Mouse (Mus musculus) megakaryocyte, embryonic 14.5 days (primary cell): ENCODE measurements around the gene Chek2.
"Not testable (repeated sequence)": the region's sequence is repeated elsewhere in the genome, so short reads cannot be mapped to it uniquely, and the experiment has no call there.

Experiments
- FLI1 ChIP-seq: IDR thresholded peaks from 2 replicates; pipeline ENCODE4 v1.6.1; 2012; ENCODE audit warnings: low read length, inconsistent platforms, mixed read lengths
- GATA1 ChIP-seq: IDR thresholded peaks from 3 replicates; pipeline ENCODE4 v1.6.1; 2012; ENCODE audit warnings: mixed read lengths, low read length, inconsistent platforms, borderline replicate concordance

- TF ChIP-seq GATA1, FLI1: not testable (repeated sequence)
Observed at GRCm38 (mm10) chr5:110838016-110838415, 1.8 kb upstream of the Chek2 start.
